Mouse (Mus musculus): ENCODE results near the gene Cxcl2. TPM values are rescaled to one million over a fixed set of nuclear protein-coding genes. Genes with fewer than 3 reads are reported as not detected.

Cxcl2 gene
- total RNA-seq, 2 experiments from 2014 or later: 7.3 to 27.4 TPM

- ATAC-seq (replicated peaks; ENCODE audit: poor library complexity): no peak
Measured at GRCm38 (mm10) chr5:90891464-90891813, 12.2 kb upstream of the Cxcl2 start.

DNA sequence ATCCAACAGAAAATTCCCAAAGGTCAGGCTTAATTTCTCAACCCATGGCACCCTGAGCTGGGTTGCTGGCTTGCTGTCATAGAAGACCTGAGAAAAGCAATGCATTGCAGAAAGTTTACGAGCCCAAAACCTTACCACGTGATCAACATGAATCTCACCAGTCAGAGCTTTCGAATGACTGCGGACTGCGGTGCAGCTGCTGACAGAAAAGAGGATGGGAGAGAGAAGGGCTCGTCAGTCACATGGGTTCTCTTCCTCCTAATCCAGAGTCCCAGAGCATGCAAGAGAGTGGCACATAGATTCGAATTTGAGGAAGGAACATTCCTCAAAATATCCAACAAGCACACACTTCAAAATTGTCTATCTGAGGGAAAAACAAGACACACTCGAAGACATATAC lies 9.4 kb upstream of the Cxcl2 start:
- ATAC-seq (replicated peaks; ENCODE audit: poor library complexity): no peak

DNA sequence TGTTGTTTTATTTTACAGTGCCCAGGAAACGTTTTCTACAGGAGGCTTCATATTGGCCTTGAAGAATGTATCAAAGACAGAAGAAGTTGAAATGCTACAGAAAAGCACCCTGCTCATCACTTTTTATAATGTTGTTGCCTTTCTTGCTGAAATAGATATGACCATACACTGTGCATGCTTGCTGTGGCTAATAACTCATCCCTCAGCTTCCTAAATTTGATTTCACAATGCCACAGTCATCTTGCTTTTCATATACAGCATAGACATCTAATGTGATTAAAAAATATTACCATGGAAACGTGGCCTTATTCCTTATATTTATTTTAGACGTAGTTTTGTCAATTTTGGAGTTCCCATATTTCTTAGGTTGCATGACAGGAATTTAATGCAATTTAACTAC lies 6.2 kb upstream of the Cxcl2 start:
- peak; percentile 36; the same call in 1 of the 2 replicates for ATAC-seq (replicated peaks; ENCODE audit: poor library complexity)

DNA sequence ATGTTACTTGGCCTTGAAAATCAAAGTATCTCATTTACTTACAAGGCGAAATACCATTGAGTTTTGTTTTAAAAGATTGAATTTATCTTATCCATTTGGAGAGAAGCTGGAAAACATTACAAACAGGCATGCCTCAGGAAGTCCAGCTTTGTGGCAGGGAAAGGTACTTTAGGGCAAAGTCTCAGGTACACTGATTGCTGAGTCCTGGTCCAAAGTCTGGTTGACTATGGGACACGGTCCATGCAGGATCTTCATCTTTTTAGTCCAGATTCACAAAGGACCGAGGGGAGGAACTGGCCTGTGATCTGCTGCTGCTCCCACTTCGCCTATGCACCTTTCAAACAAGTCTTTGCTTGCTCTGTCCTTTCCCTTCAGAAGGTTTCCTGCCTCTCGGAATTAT lies 4.4 kb upstream of the Cxcl2 start:
- no peak for ATAC-seq (replicated peaks; ENCODE audit: poor library complexity)

GRCm38 (mm10) chr5:90900147-90900546 lies 3.5 kb upstream of the Cxcl2 start:
- no peak for ATAC-seq (replicated peaks; ENCODE audit: poor library complexity)

DNA sequence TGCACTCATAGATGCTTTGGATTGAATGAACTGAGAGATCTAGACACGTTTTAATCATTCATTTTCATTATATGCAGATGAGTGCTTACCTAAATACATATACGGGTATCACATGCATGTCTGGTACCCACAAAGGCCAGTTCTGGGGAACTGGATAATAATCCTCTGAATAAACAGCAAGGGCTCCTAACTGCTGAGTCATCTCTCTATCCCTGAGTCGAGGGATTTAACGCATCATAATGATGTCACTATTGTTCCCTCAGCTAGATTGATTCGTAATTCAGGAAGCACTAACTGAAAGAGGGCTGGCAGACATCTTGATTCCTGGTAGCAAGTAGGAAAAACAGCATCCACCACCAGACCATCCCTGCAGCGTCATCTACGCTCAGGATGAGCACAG lies 3.0 kb upstream of the Cxcl2 start:
- ATAC-seq (replicated peaks; ENCODE audit: poor library complexity): 0 out of 2 replicates have a peak, but pooled peaks have one; percentile 10

- ATAC-seq (replicated peaks; ENCODE audit: poor library complexity): peak; percentile 44
Measured at GRCm38 (mm10) chr5:90902380-90903260, 1.1 kb upstream of the Cxcl2 start.

GRCm38 (mm10) chr5:90908983-90909382 lies 5.3 kb downstream of the Cxcl2 start:
- peak; percentile 99 for ATAC-seq (replicated peaks; ENCODE audit: poor library complexity)

GRCm38 (mm10) chr5:90919495-90919894 lies 15.8 kb downstream of the Cxcl2 start:
- no peak for ATAC-seq (replicated peaks; ENCODE audit: poor library complexity)

GRCm38 (mm10) chr5:90922958-90923357 lies 19.3 kb downstream of the Cxcl2 start:
- no peak for ATAC-seq (replicated peaks; ENCODE audit: poor library complexity)

- ATAC-seq (replicated peaks; ENCODE audit: poor library complexity): no peak
Measured at GRCm38 (mm10) chr5:90930546-90930945, 26.9 kb downstream of the Cxcl2 start.

DNA sequence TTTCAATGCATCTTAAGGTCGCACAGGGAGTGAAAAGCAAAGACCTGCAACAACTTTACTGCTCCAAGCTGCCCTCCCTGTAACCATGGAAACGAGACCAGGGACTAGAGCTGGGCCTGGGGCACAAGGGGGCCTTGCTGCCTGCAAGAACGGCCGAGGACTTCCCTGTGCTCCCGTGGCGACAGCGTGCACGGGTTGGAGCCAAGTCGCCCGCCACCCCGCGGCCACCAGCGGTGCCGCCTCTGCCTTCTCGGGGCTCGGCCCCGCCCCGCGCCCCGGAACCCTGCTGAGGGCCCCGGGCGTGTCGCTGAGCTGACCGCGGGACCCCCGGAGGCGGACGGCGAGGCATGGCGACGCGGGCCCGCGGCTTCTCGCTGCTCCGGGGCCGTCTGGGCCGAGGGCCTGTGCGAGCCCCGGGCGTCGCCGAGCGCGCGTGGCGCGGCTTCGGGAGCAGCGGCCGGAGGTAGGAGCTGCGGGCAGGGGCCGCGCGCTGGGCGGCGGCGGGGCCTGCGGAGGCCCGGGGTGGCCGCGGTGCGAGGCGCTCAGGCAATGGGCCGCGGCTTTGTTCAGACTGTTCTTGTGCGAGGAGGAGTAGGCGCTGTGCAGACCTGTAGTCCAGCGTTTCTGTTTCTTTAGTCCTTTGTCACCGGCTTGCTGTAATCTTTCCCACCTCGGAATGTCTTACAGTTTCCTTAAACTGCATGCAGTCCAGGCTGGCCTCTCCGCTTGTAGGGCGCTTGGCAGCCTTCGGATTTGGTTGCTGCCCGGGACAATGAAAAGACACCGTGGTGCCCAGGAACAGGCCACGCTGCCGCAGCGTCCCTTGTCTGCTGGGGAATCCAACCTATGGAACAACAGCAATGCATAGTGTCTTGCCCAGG lies 27.5 kb downstream of the Cxcl2 start, which contains the start of gene Mthfd2l:
Gene Mthfd2l, plus strand, starts transcription at position 147 of the 881 bp plus-strand sequence.
- ATAC-seq (replicated peaks; ENCODE audit: poor library complexity): peak; percentile 98

DNA sequence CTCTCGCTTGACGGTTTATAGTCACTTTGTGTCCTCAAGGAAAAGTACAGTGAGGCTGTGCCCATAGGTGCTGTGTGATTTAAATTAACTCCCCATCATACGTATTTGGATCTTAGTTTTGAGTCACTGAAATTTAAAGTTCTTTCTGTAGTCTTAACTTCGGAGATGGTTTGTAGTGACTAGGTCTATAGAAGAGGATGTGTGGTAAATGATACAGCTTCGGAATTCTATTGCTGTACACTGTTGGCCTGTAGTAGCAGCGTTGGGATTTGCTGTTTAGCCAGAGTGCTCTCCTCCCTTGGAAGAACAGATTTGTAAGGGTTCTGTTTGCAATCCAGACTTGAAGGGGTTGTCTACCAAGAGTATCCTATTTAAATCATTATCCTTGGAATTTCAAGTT lies 28.2 kb downstream of the Cxcl2 start:
- no peak for ATAC-seq (replicated peaks; ENCODE audit: poor library complexity)

GRCm38 (mm10) chr5:90936706-90937105 lies 33.0 kb downstream of the Cxcl2 start:
- ATAC-seq (replicated peaks; ENCODE audit: poor library complexity): no peak

DNA sequence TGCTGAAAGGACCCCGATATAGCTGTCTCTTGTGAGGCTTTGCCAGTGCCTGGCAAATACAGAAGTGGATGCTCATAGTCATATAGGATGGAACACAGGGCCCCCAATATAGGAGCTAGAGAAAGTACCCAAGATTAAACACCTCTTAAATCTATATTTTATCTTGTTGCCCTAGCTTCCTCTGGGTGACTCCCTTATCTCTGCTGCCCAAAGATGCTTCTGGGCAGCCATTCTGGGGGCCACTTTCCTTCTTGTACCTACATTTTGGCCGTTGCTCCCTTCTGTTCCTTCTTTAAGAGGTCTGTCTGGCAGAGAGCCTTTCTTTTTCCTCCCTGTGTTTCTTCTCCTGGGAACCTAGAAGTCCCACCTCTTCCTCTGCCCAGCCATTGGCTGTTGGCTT lies 41.8 kb downstream of the Cxcl2 start:
- ATAC-seq (replicated peaks; ENCODE audit: poor library complexity): no peak

GRCm38 (mm10) chr5:90949499-90949898 lies 45.8 kb downstream of the Cxcl2 start:
- ATAC-seq (replicated peaks; ENCODE audit: poor library complexity): peak; percentile 81

DNA sequence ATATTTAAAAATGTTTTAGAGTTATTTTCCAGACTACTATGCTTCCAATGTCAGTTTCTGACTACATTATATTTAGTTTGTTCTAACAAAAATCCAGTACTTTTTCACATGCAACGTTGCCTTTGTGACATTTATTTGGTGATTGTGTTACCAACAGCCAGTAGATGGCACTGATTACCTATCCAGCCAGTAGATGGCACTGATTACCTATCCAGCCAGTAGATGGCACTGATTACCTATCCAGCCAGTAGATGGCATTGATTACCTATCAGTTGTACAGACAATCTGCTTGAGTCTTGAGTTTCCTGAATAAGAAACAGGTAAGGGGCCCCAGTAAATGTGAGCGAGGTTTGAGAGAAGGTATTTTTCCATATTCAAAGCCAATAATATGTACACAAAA lies 47.8 kb downstream of the Cxcl2 start:
- ATAC-seq (replicated peaks; ENCODE audit: poor library complexity): peak; percentile 59; the same call in 1 of the 2 replicates

DNA sequence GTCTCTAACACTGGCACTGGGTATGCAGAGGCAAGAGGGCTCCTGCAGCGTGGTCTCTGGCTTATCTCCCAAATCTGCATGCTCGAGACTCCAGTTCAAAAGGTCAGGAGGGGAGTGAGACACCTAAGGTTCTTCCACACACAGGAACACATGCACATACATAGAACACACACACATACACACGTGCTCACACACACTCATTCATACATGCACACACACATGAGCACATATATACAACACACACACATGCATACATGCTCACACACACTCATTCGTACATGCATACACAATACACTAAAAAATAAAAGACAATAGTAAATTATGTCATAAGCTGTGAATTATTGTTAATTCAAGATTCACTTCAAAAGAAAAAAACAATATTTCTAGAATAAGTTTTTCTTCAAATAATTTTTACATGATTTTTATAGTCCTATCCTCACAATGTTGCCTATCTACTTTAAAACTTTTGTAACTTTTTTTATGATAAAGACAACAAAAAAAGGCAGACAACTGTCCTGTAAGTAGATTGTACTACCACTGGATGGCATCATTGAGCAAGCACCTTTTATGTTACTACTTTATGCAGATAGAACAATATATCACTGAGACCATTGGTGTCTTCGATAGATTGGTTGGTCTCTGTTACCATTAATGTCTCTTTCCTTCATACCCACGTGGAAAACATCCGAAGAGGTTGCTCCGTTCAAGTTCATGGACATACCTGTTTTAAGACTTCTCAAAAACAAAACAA lies 49.2 kb downstream of the Cxcl2 start:
- ATAC-seq (replicated peaks; ENCODE audit: poor library complexity): peak; percentile 69
